Mouse (Mus musculus) liver, adult 2 months (tissue): ENCODE data around the gene Katnb1.
A peak's percentile ranks its signal among the peaks of the same experiment; 100 is the strongest.

Experiments
- CTCF ChIP-seq: fragments of 200-500 bp; IDR thresholded peaks from 2 replicates; pipeline ENCODE4 v1.5.1; 2011; ENCODE audit warnings: low read depth, low read length, control low read depth
- POLR2A ChIP-seq: fragments of 200-500 bp; IDR thresholded peaks from 2 replicates; pipeline ENCODE4 v1.6.1; 2011; ENCODE audit warnings: low read length, control low read depth; ENCODE audit not compliant: insufficient read depth; ENCODE audit errors: extremely low read depth

DNA sequence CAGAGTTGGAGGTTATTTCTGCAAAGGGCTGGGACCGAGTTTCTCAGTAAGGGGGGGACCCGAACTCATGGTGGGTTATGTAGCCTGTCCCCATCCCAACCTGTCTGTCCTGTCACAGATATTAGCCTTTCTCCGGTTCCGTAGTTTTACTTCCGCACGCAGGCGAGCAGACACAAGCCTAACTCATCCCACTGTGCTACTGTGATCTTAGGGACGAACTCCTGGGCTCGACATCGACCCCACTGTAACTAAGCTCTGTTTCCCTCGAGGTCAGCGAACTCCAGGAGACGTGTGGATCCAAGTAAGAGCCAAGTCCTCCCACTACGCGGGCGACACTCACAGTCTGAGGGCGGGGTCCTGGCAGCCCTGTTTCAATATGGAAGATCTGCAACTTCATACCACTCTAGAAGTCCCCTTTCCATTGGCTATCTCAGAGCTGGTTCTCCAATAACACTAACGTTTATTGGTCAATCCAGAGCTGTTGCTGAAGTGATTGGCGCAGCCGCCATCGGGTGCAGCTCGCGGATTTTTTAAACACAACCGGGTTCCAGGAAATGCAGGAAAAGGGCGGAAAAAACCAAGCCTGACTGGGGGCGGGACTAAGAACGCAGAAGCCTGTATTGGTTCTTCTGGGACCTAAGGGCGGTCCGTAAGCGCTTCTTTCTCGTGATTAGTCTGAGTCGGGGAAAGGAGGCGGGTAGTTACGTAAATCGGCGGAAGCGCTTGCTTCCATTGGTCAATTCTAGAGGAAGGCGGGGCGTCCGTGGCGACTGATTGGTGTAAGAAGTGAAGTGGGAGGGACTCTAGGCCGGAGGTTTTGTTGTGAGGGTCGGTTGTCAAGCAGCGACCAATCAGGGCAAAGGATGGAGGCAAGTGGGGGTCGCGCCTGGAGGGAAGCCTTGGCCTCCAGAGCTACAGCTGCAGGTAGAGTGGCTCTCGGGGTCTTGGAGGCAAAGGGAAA lies at the start of gene Katnb1:
- TF ChIP-seq POLR2A = 0 out of 2 replicates have a peak, but pooled peaks have one; percentile 29
- no peak for TF ChIP-seq CTCF
